Mouse (Mus musculus) granulocyte monocyte progenitor cell, adult 5-6 weeks (primary cell): ENCODE data around the gene Deaf1. TPM values are rescaled to one million over a fixed set of nuclear protein-coding genes. Genes with fewer than 3 reads are reported as not detected.

Source experiments
- ATAC-seq: replicated peaks from 2 replicates; pipeline ENCODE4 v1.8.0; 2016; ENCODE audit warnings: mild to moderate bottlenecking, moderate TSS enrichment, inconsistent platforms; ENCODE audit not compliant: poor library complexity, severe bottlenecking
- total RNA-seq, 2 experiments: library from RNA; stranded (forward) in 1 of 2; stranded (reverse) in 1 of 2; fragments of 200-712, 200-1000 nt in 1 of 2; fragments of >200 nt in 1 of 2; fragmentation: Nextera tagmentation in 1 of 2; gene quantifications; 2 replicates each; pipeline ENCODE4 v1.2.3; 2014 to 2017

Deaf1 gene
- total RNA-seq, 2 experiments from 2014 or later = 21.4 to 43.3 TPM

DNA sequence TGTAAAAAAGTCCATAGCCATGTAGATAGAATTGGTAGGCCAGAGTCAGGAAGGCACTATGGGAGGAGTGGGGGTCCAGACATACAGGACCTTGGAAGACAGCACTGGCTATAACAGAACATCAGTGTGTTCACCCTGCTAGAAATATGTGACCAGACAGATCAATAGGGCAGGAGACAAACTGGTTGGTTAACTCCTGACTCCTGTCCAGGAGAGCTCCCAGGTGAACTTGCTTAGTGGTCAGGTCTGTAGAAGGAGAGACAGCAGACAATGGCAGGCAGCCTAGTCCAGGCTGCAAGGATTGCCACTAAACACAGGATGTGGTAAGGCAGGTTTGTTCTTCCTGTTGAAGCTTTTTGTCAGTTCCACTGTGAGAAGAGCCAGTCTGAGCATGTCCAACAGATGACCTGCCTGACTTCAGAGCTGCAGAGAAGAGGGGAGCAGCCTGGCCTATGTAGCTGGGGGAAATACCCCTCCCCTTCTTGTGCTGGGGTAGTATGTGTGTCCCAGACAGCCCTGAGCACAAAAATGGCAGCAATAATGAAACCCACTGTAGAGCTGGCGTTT is 24.7 kb downstream of the Deaf1 start:
- no peak for ATAC-seq

DNA sequence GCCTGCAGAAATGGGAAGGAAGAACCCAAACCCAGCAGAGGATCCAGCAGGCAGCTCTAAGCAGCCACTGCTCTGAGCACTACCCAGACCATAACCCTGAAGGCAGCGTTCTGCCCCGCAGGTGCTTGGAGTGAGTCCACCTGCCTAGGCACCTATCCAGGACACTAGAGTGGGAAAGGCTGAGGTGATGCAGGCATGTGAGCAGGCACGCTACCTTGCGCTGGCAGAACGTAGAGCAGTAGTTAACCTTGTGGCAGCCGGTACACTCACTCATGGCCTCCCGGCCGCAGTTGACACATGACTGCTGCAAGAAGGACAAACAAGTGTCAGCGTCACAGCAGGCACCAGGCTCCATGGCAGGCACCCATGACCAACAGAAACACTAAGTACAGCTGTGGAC is 26.1 kb downstream of the Deaf1 start:
- no peak for ATAC-seq

- ATAC-seq = no peak
Measured at GRCm38 (mm10) chr7:141299175-141299574, 28.3 kb downstream of the Deaf1 start.

DNA sequence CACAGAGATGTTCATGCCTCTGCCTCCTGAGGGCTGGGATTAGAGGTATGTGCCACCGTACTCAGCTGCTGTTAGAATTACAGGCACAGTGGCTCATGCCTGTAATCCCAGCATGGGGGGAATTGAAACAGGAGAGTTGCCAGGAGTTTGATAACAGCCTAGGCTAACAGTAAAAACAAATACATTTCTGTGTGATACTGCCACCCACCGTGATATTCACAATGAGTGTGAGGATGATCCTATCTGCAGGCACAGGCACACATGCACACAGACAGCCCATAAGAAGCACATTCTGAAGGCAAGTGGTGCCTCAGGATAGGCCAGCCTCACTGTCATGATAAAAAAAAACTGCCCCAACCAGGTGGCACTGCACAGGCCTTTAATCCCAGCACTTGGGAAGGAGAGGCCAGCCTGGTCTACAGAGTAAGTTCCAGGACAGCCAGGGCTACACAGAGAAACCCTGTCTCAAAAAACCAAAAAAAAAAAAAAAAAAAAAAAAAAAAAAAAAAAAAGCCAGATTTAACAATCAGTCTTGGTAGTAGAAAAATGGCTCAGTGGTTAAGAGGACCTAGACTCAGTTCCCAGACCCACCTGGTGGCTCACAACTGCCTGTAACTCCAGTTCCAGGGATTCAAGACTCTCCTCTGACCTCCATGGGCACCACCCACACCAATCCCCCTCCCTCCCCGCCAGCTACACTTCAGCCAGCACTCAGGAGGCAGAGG is 29.4 kb downstream of the Deaf1 start:
- ATAC-seq = no peak

GRCm38 (mm10) chr7:141294479-141294878 is 33.0 kb downstream of the Deaf1 start:
- 0 out of 2 replicates have a peak, but pooled peaks have one; percentile 11 for ATAC-seq

DNA sequence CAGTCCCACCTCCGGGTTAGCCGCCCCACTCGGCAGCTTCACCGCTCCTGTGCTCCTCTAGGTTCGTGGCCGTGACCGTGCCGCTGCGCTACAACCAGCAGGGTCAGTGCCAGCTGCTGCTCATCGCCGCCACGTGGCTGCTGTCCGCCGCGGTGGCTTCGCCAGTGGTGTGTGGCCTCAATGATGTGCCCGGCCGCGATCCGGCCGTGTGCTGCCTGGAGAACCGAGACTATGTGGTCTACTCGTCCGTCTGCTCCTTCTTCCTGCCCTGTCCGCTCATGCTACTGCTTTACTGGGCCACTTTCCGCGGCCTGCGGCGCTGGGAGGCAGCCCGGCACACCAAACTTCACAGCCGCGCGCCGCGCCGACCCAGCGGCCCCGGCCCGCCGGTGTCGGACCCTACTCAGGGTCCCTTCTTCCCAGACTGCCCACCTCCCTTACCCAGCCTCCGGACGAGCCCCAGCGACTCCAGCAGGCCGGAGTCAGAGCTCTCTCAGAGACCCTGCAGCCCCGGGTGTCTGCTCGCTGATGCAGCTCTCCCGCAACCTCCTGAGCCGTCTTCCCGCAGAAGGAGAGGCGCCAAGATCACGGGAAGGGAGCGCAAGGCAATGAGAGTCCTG is 33.5 kb downstream of the Deaf1 start:
- peak; percentile 68 for ATAC-seq

DNA sequence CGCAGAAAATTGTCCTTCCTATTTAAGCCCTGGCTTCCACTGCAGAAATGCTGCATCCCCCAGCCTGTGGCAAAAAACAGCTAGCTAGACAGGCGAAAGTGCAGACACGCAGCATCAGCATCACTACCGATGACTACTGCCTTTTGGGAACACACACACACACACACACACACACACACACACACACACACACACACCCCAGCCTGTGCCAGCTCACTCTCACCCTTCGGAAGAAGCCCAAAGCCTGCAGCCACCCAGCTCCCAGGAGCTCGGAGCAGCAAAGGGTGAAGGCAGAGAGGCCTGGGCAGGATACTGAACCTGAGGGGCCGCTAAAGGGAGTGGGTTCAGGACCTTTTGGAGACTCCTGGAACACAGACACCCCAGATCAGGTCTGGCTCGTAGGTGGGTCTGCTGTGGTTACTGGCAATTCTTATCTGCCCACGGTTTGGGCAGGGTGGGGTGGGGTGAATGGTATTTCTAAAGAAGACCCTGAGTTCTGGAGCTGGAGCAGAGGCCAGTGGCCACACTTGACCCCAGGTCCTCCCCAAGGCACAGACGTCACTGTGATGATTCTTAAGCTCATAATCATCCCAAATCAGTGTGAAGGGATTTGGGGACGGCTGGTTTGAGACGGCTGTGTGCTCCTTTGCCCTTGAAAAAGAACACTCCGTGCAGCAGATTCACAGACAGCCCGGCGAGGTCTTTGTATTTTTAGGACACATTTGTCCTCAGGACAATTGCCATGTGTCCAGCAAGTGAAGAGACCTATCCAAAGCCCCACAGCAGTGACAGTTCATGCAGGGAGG is 34.7 kb downstream of the Deaf1 start:
- ATAC-seq = no peak

DNA sequence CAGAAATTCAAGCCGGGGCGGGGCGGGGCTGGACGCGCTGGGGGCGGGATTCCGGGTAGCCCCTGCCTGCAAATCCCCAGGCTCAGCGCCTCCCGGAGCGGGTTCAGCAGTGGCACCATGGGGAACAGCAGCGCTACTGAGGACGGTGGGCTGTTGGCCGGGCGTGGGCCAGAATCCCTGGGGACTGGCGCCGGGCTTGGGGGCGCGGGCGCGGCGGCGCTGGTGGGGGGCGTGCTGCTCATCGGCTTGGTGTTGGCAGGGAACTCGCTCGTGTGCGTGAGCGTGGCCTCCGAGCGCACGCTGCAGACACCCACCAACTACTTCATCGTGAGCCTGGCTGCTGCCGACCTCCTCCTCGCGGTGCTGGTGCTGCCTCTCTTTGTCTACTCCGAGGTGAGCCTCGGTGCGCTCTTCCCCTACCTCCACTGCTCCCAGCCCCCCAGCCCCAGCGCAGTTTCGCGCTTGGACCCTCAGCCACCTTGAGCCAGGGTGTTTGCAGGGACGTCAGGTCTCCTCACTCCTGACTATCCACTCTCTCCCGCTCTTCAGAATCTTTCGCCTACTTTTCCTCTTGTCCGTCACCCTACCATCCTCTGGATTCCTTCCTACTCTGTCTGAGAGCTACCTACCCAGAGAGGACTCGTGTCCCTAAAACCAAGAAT is 35.4 kb downstream of the Deaf1 start, which contains the start of gene Drd4:
Drd4 (plus strand) TSS at position 86 of the 662 bp plus-strand sequence.
- peak; percentile 35 for ATAC-seq

- no peak for ATAC-seq
Measured at GRCm38 (mm10) chr7:141288042-141288441, 39.4 kb downstream of the Deaf1 start.

DNA sequence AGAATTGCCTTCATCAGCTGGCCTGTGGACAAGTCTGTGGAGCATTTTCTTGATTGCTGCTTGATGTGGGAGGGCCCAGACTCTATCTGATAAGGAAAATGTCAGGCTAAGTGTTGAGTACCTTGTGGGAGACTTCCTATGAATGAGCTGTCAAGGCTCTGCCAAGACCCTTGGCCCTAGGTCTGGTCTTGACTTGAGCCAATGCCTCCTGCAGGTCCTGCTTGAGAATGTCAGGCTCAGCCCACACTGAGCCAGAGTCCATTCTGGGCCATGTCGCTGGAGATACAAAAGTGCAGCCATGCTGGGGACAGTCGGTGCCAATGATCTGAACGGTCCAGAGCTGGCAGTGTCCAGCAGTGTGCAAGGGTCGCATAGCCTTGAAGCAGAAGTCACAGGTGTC is 44.7 kb downstream of the Deaf1 start:
- ATAC-seq = no peak

DNA sequence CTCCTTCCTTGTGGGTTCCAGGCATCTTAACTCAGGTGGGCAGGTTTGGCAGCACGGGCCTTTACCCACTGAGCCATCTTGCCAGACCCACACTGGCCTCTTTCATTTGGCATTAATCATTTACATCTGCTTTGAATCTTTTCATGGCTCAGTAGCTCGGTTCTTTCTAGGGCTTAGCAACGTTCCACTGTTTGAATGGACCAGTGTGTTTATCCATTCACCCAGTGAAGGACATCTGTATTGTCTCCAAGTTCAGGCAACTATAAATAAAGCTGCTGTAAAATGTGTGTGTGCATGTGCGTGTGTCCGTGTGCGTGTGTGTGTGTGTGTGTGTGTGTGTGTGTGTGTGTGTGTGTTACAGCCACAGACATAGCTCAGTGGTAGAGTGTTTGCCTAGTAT is 46.0 kb downstream of the Deaf1 start:
- no peak for ATAC-seq

- ATAC-seq = peak; percentile 50
Measured at GRCm38 (mm10) chr7:141278766-141279590, 48.5 kb downstream of the Deaf1 start, which contains the start of gene Sct. Gene Sct (minus strand): TSS chr7:141279133.

GRCm38 (mm10) chr7:141277701-141278678 is 49.5 kb downstream of the Deaf1 start:
- no peak for ATAC-seq

DNA sequence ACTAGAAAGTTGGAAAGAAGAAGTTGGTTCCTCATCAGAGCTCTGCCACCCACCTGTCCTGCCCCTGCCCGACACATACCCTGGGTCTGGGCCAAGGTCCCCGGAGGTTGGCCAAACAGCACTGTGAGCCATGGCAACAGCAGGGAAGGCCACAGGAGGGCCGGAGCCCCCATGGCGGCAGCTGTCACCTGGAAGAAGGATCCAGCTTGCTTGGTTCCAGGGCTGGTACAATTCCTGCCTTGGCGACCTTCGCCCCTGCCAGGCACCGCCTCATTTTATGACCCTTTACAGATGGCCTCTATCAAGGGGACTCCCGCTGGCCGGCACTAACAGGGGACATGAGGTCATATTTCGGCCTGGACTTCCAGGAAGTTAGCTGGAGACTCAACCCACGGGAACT is 50.9 kb downstream of the Deaf1 start, which contains the start of gene Cdhr5:
Cdhr5 (minus strand) TSS at position 241 of the 400 bp plus-strand sequence.
- no peak for ATAC-seq

DNA sequence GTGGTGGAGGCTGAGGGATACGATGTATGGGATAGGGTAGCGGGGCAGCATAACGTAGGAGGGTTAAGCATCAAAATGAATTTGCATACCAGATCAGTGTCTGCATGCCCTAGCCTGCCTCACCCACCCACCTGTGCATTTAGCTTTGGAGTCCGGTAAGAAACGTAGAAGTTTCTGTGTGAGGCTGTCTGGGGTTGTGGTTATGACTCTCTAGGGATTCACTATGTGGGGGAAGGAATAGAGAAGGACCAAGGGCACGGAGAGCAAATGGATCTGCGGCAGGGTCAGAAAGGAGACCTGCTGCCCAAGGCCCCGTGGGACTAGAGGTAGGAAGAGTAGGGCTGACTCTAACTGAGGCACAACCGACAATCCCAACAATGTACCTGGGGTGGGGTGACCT is 52.1 kb downstream of the Deaf1 start:
- ATAC-seq = no peak

- ATAC-seq = no peak
Measured at GRCm38 (mm10) chr7:141270631-141271030, 56.9 kb downstream of the Deaf1 start.

- ATAC-seq = no peak
Measured at GRCm38 (mm10) chr7:141269273-141269545, 58.3 kb downstream of the Deaf1 start.
